Mouse (Mus musculus): ENCODE measurements around the gene H3f3a.

Gene H3f3a

GRCm38 (mm10) chr1:180822276-180822675 is 8.5 kb upstream of the H3f3a start:
- no peak for DNase-seq

- no peak for DNase-seq
These were observed 7.4 kb upstream of the H3f3a start for GRCm38 (mm10) chr1:180821101-180821500.

- no peak for DNase-seq
These were observed 4.3 kb upstream of the H3f3a start for GRCm38 (mm10) chr1:180818000-180818399.

GRCm38 (mm10) chr1:180815371-180816024 is 1.8 kb upstream of the H3f3a start:
- no peak for DNase-seq

GRCm38 (mm10) chr1:180813409-180813884 is 296 bp downstream of the H3f3a start:
- DNase-seq, result peak; percentile 96 to 98

GRCm38 (mm10) chr1:180812463-180813408 is 1.0 kb downstream of the H3f3a start:
- DNase-seq, result peak; percentile 76 to 83

GRCm38 (mm10) chr1:180811596-180812462 is 1.9 kb downstream of the H3f3a start:
- no peak for DNase-seq

GRCm38 (mm10) chr1:180810976-180811375 is 2.8 kb downstream of the H3f3a start:
- no peak for DNase-seq

- DNase-seq, result no peak
These were observed 4.9 kb downstream of the H3f3a start for GRCm38 (mm10) chr1:180808831-180809230.

GRCm38 (mm10) chr1:180803881-180804280 is 9.9 kb downstream of the H3f3a start:
- no peak for DNase-seq

- no peak for DNase-seq
These were observed 12.2 kb downstream of the H3f3a start for GRCm38 (mm10) chr1:180801466-180801994.

- no peak for DNase-seq
These were observed 12.9 kb downstream of the H3f3a start for GRCm38 (mm10) chr1:180800814-180801213.

GRCm38 (mm10) chr1:180800022-180800421 is 13.7 kb downstream of the H3f3a start:
- no peak for DNase-seq

GRCm38 (mm10) chr1:180799253-180799652 is 14.5 kb downstream of the H3f3a start:
- DNase-seq, result no peak

- no peak for DNase-seq
These were observed 15.1 kb downstream of the H3f3a start for GRCm38 (mm10) chr1:180798660-180799059.

- DNase-seq, result peak; percentile 67 to 82
These were observed 19.6 kb downstream of the H3f3a start for GRCm38 (mm10) chr1:180794170-180794569.

GRCm38 (mm10) chr1:180793445-180794117 is 20.2 kb downstream of the H3f3a start:
- peak; percentile 66 to 76 for DNase-seq

GRCm38 (mm10) chr1:180792814-180793213 is 20.9 kb downstream of the H3f3a start:
- DNase-seq, result no peak

- DNase-seq, result no peak
These were observed 21.8 kb downstream of the H3f3a start for GRCm38 (mm10) chr1:180791821-180792480.

GRCm38 (mm10) chr1:180783580-180783928 is 30.2 kb downstream of the H3f3a start:
- DNase-seq, result peak in 1 of 2 experiments; percentile 54

- DNase-seq, result peak; percentile 44 to 70
These were observed 30.7 kb downstream of the H3f3a start for GRCm38 (mm10) chr1:180782906-180783579.

Measured in kidney, postnatal 4 days (tissue).